Mouse (Mus musculus): Measurements from ENCODE around the gene Atp6v0c.

Gene Atp6v0c

GRCm38 (mm10) chr17:24199252-24199651 is 29.8 kb upstream of the Atp6v0c start:
- ATAC-seq (ENCODE audit: low TSS enrichment), result peak; percentile 64

GRCm38 (mm10) chr17:24197032-24197824 is 27.7 kb upstream of the Atp6v0c start:
- ATAC-seq (ENCODE audit: low TSS enrichment), result peak; percentile 57; the same call in 1 of the 2 replicates

DNA sequence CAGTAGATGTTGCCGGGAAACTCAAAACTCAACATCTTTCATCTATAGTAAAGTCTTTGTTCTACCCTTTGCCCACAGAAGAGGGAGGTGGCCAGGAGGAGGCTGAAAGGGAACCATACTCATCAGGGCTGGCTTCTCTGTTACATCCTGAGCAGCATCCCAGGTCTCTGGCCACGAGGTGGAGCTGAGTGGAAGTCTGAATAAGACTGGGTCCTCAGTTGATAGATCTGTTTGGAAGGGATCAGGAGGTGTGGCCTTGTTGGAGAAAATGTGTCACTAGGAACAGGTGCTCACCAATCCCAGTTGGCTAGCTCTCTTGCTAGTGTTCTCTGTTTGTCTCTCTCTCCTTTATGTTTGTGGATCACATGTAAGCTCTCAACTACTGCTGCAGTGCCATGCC is 25.8 kb upstream of the Atp6v0c start:
- no peak for ATAC-seq (ENCODE audit: low TSS enrichment)

DNA sequence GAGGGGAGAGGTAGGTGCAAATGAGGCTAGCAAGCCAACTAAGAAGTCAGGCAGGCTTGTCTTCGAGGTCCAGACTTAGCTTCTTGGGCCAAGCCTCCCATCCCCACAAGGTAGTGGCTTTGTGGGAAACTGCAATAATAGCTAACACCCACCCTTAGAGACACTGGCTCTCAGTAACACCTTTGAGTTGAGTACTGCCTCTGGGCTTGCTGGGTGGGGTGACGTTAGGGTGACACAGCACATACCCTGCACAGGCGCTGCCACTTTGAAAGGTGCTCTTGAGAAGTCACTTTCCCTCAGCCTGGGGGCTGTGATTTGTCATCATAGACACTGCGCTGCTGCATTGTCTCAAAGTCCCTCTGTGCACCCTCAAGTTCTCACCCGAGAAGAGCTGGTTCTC is 24.3 kb upstream of the Atp6v0c start:
- ATAC-seq (ENCODE audit: low TSS enrichment), result no peak

DNA sequence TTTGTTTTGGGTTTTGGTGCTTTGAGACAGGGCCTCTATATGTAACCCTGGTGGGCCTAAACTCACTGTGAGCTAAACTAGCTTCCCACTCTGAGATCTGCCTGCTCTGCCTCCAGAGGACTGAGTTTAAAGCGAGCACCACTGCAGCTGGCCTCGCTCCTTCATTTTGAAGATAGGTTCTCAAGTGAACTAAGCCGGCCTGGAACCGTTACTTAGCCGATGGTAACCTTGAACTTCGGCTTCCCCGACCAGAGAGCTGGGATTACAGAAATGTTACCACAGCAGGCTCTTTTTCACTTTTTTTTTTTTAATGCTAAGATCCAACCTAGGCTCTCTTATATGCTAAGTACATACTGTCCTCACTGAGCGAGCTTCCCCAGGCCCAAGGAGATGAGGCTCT is 23.8 kb upstream of the Atp6v0c start:
- ATAC-seq (ENCODE audit: low TSS enrichment), result no peak

- no peak for ATAC-seq (ENCODE audit: low TSS enrichment)
Measured at GRCm38 (mm10) chr17:24192848-24193247, 23.3 kb upstream of the Atp6v0c start.

DNA sequence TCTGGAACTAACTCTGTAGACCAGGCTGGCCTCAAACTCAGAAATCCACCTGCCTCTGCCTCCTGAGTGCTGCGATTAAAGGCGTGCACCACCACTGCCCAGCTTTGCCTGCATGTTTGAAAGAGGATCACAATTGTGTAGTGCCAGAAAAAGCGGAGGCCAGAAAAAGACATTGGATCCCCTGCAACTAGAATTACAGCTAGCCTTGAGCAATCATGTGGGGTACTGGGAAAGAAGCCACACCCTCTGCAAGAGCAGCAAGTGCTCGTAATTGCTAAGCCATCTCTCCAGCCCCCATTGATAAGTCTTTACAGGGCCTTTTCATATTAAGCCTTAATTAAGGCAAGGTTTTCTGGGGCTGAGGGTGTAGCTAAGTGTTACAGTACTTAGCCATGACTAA is 22.0 kb upstream of the Atp6v0c start:
- ATAC-seq (ENCODE audit: low TSS enrichment), result no peak

DNA sequence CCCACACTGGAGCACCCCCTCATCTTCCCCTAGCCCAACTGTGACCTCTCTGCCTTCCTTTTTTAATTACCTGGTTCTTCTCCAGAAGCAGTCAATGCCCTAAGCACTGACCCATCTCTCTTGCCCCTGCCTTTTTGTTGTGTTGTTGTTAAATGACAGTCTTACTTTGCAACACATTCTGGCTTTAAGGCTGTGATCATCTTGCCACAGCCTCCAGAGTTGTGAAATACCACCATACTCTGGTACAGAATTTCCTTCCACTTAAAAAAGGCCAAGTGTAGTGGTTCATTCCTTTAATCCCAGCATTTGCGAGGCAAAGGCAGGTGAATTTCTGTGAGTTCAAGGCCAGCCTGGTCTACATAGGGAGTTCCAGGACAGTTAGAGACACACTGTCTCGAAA is 21.4 kb upstream of the Atp6v0c start:
- ATAC-seq (ENCODE audit: low TSS enrichment), result no peak

DNA sequence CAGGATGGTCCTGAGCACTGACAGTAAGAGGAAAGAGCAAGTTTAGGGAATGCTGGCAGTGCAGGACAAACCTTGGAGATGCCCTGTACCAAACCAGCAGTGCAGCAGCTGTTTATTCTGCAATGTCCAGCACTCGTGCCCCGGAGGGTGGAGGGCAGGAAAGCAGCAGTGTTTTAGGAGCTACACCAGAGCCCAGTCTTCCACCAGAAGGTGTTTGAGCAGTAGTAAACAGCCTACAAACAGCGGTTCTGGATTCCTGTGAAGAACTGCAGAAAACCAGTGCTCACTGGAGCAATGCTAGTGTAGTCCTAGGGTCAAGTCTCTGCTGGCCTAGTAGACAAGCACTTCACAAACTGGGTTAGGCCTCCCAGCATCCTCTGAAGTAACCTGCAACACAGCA is 4.8 kb upstream of the Atp6v0c start:
- no peak for ATAC-seq (ENCODE audit: low TSS enrichment)

DNA sequence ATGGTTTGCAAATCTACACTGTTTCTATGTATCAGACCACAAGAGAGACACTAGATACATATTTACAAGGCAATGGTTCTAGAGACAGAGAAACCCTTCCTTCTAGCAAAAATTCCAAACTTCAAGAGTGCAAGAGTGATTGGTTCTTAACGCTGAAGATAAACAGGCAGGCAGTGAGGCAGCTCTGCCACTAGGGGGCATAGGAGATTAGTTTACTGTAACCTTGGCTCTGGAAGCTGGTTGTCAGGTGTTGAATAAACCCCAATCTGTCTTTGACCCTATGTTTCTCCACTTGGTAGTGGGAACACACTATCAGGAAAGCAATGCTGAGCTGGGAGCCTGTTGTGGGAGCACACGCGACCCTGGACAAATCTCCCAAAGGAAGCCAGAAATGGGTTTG is 3.9 kb upstream of the Atp6v0c start:
- ATAC-seq (ENCODE audit: low TSS enrichment), result 0 out of 2 replicates have a peak, but pooled peaks have one; percentile 20

DNA sequence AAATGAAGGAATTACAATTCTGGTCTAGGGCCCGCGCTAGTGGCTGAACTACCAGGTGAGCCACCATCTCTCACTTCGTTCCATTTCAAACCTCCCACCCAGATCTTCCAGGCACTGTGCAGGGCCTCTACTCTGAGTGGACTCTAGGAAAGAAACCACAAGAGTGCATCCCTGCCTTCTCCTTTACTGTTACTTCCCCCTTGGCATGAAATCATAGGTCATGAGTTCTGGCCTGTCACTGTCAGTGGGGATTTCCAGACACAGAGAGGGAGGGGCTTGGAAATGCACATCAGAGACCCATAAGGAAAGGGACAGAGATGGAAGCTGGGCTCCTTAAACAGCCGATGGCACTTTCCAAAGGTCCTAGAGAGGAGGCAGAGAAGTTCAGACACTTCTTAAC is 2.2 kb upstream of the Atp6v0c start:
- ATAC-seq (ENCODE audit: low TSS enrichment), result no peak

DNA sequence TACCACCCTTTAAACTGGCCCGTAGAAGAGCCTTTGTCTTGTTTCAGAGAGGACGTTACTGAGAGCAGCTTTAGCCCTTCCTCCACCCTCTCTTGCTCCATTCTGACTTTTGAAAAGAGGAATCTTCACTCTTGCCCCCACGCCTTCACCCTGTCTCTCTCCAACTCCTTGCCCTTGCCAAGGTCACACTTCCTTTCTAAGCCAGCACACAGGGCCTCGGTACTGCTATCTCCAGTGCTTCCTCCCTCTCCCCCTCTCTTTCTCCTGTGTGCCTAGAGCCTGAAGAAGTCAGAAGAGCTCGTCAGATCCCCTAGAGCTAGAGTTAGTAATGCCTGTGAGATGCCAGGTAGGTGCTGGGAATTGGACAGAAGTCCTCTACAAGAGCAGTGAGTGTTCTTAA is 1.2 kb upstream of the Atp6v0c start:
- no peak for ATAC-seq (ENCODE audit: low TSS enrichment)

DNA sequence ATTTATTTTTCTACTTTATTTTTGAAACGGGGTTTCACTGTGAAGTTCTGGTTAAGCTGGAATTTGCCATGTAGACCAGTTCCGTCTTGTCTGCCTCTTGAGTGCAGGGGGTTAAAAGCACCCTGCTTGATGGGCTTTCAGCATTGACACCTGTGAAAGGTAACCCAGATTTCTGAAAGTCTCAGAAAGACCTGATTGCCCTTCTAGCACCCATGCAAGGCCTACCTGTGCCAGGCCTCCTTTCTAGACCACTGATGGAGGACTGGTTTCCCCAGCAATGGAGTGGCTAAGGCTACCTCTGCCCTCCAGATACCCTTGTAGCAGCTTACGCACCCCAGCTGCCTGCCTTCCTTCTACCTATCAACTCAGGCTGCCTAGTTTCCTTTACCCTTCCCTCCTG is 623 bp upstream of the Atp6v0c start:
- no peak for ATAC-seq (ENCODE audit: low TSS enrichment)

DNA sequence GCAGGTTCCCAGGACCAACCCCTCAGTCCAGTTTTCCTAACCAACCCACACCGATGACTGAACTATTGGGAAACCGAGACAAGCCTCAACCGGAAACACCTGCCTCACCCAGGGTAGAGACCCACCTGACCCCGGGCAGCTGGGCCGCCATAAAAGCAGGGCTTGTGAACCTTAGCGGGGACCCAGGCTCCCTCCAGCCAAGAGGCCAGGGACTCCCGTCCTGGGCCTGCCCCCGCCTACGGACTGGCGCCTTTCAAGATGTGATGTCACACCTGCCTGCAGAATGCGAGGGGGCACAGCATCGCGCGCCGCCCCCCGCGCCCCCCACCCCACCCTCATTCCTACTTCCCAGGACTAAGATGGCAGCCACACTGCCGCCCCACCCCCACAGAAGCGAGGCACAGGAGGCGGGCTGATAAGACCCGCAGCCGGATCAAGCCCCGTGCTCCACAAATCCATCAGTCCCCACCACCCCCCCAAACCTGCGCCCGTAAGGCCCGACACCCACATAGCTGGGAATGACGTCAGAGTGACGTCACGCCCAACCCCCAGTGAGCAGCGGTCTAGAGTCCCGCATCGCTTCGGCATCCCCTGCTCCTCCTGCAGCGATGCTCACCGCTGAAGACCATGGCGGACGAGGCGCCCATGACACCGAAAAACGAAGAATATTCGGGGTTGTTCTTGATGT is 768 bp downstream of the Atp6v0c start:
- ATAC-seq (ENCODE audit: low TSS enrichment), result peak; percentile 28; the same call in 1 of the 2 replicates

DNA sequence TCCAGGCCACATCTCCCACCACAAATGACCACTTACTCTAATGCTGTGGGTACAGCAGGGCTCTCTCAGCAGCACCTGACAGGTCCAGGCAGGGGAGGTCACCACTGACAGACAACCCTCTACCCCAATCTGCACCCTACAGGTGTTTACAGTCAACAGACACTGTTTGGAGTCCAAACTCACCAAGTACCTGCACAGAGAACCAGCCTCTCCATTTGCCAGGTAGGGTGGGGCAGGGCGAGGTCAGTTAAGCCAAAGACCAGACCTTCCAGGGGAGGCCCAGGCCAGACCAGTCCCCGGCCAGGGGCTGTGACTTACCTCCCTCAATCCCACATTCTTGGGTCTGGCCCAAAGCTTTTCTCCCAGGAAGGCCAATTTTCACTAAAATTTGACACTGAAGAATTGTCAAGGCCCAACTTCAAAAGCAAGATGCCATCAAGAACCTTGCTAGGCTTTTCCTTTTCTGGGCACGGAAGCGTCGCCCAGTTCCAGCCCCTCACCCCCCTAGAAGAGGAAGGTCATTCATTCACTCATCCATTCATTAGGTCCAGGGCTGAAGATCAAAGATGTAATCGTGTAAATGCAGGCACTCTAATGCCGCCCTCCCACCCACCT is 1.5 kb downstream of the Atp6v0c start:
- ATAC-seq (ENCODE audit: low TSS enrichment), result no peak

- no peak for ATAC-seq (ENCODE audit: low TSS enrichment)
Measured at GRCm38 (mm10) chr17:24167120-24167519, 2.4 kb downstream of the Atp6v0c start.

DNA sequence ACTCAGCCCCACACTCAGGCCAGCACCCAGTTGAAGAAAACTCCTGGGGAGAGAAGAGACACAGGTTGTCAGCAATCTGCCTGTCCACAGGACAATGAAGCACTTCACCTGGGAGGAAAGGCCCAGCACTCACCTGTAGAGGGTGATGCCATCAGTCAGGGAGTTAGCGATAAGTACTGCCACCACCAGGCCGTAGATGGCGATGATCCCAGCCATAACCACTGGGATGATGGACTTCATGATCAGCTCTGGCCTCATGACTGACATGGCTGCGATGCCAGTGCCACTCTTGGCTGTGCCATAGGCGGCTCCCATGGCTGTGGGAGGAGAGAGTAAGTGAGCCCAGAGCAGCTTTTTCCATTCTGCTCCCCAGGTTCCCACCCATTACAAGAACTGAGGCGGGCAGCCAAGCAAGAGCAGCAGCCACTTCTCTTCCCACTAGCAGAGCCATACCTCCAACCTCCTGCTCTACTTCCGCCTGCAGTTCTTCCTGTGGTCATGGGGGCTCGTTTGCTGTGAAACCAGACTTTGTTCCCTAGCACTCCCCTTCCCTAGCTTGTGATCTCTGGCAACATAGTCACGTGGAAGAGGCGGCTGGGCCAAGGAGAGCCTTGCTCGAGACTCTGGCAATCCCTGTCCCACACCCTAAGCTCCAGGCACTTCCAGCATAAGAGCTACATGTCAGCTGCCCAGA is 4.8 kb downstream of the Atp6v0c start:
- ATAC-seq (ENCODE audit: low TSS enrichment), result no peak

- peak; percentile 81 for ATAC-seq (ENCODE audit: low TSS enrichment)
Measured at GRCm38 (mm10) chr17:24163176-24163962, 6.1 kb downstream of the Atp6v0c start, which contains the start of gene Amdhd2. Gene Amdhd2, minus strand, starts transcription at chr17:24163766.

DNA sequence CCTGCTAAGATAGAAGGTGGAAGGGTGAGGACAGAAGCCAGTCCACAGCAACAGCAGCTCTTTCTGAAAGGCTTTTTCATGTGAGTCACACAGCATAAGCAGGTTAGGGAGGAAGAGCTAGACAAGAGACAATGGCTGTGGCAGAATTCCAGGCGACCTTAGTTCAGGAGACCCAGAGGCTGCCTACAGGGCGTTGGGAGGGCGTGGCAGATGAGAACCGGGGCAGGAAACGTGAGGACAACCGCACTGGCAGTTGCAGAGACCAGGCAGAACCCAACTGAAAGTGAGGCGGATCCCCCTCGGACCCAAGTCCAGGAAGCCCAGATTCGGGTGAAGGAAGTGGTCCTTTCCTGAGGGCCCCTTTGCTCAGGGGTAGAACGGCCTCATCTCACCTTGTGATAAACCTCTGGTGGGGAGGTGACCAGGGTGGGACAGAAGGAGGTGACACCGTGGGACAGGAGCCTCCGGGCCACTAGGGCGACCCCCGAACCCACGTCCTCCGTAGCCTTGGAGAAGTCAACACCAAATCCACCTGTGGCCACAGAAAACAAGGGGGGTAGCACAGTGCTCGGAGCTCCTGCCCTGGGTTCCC is 6.8 kb downstream of the Atp6v0c start:
- no peak for ATAC-seq (ENCODE audit: low TSS enrichment)

DNA sequence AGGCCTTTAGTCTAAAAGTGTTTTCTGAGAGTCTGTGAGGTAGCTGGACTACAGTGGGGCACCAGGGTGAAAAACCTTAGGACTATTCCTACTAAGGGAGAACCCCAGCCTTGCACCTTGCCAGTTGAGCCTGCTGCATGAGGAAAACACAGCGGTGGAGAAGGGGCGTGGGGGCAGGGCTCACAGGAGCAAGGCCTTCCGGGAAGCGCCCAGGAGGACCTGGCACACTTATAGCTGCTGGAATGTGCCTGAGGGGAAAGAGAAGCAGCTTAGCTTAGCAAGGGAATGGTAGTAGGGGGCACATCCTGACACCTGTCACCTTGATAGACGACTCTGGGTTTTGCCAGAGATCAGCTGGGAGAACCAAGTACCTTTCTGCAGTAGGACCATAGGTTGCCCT is 8.0 kb downstream of the Atp6v0c start:
- no peak for ATAC-seq (ENCODE audit: low TSS enrichment)

DNA sequence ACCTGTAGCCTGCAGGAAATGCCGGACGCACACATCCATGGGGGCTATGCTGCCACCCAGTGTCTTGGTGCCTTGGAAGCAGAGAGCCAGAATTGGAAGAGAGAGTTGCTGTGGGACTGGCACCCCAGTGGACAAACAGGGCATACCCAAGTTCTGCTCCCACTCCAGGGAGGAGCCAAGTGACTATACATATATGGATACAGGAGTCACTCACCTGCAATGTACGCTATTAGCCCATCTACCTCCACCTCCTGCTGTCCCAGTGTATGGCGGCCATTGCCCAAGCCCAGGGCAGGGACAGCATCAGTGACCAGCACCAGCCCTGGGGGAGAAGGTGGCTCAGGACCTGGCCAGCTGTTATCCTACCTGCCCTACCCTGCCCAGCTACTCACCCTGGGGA is 12.0 kb downstream of the Atp6v0c start:
- no peak for ATAC-seq (ENCODE audit: low TSS enrichment)
